Mouse (Mus musculus): ENCODE measurements around the gene Nt5c3b. TPM values are rescaled to one million over a fixed set of nuclear protein-coding genes. Genes with fewer than 3 reads are reported as not detected.

Gene Nt5c3b
- polyA plus RNA-seq, 1 experiment from 2014 or later = 105 TPM

- WGBS = 96% methylated on average over 10 of the region's 10 CpGs
- no peaks in the 10 kb centered on the region for H3K9me3 ChIP-seq (replicated peaks)
- peaks cover 54% of the 10 kb centered on the region for H3K36me3 ChIP-seq (ENCODE audit: poor library complexity, severe bottlenecking)
- H3K27ac ChIP-seq = no peak overlapping the region
- no peak overlapping the region for H3K4me2 ChIP-seq
- no peak for ATAC-seq
- H3K27me3 ChIP-seq = no peaks in the 10 kb centered on the region
- H3K4me3 ChIP-seq = no peak overlapping the region
- no peaks in the 10 kb centered on the region for H3K4me1 ChIP-seq
- H3K9ac ChIP-seq = no peak overlapping the region
These were observed 21.1 kb upstream of the Nt5c3b start for GRCm38 (mm10) chr11:100462699-100463098.

- no peaks in the 10 kb centered on the region for H3K4me1 ChIP-seq
- no peaks in the 10 kb centered on the region for H3K9me3 ChIP-seq (replicated peaks)
- no peak overlapping the region for H3K4me2 ChIP-seq
- H3K27ac ChIP-seq = no peak overlapping the region
- ATAC-seq = no peak
- no peak overlapping the region for H3K9ac ChIP-seq
- no peak overlapping the region for H3K4me3 ChIP-seq
- WGBS = 94% methylated on average over 5 of the region's 5 CpGs
- peaks cover 51% of the 10 kb centered on the region for H3K36me3 ChIP-seq (ENCODE audit: poor library complexity, severe bottlenecking)
- H3K27me3 ChIP-seq = no peaks in the 10 kb centered on the region
These were observed 16.1 kb upstream of the Nt5c3b start for GRCm38 (mm10) chr11:100457711-100458110.

- Histone ChIP-seq H3K36me3 (ENCODE audit: poor library complexity, severe bottlenecking) (peaks cover 46% of the 10 kb centered on the region), H3K9ac (no peak overlapping the region), H3K27ac (no peak overlapping the region), H3K9me3 (replicated peaks) (no peaks in the 10 kb centered on the region), H3K4me3 (no peak overlapping the region), H3K4me1 (no peaks in the 10 kb centered on the region), H3K4me2 (no peak overlapping the region), H3K27me3 (no peaks in the 10 kb centered on the region)
- 85% methylated on average over 4 of the region's 4 CpGs for WGBS
- no peak for ATAC-seq
These were observed 15.6 kb upstream of the Nt5c3b start for GRCm38 (mm10) chr11:100457247-100457646.

- H3K27me3 ChIP-seq = no peaks in the 10 kb centered on the region
- H3K27ac ChIP-seq = no peak overlapping the region
- H3K4me1 ChIP-seq = peaks cover 18% of the 10 kb centered on the region
- H3K4me3 ChIP-seq = no peak overlapping the region
- no peak overlapping the region for H3K4me2 ChIP-seq
- ATAC-seq = no peak
- peaks cover 6% of the 10 kb centered on the region; the same call in 1 of the 2 replicates for H3K36me3 ChIP-seq (ENCODE audit: poor library complexity, severe bottlenecking)
- WGBS = 78% methylated on average over 6 of the region's 6 CpGs
- no peaks in the 10 kb centered on the region for H3K9me3 ChIP-seq (replicated peaks)
- H3K9ac ChIP-seq = no peak overlapping the region
These were observed 1.0 kb upstream of the Nt5c3b start for GRCm38 (mm10) chr11:100442625-100443024.

GRCm38 (mm10) chr11:100440691-100441522 lies 701 bp downstream of the Nt5c3b start:
- no peak overlapping the region; the same call in 1 of the 2 replicates for H3K27ac ChIP-seq
- peaks cover 18% of the 10 kb centered on the region for H3K4me1 ChIP-seq
- H3K9me3 ChIP-seq (replicated peaks) = no peaks in the 10 kb centered on the region
- H3K27me3 ChIP-seq = no peaks in the 10 kb centered on the region
- peak; percentile 98 for ATAC-seq
- H3K9ac ChIP-seq = peak overlapping the region; percentile 92
- H3K4me2 ChIP-seq = peak overlapping the region; percentile 80
- H3K36me3 ChIP-seq (ENCODE audit: poor library complexity, severe bottlenecking) = peaks cover 24% of the 10 kb centered on the region
- WGBS = 1% methylated on average over 51 of the region's 52 CpGs
- peak overlapping the region; percentile 79 for H3K4me3 ChIP-seq

GRCm38 (mm10) chr11:100437901-100438300 lies 3.7 kb downstream of the Nt5c3b start:
- 83% methylated on average over 1 of the region's 1 CpGs for WGBS
- Histone ChIP-seq H3K4me2 (no peak overlapping the region), H3K9ac (no peak overlapping the region), H3K4me1 (peaks cover 18% of the 10 kb centered on the region), H3K27me3 (no peaks in the 10 kb centered on the region), H3K4me3 (no peak overlapping the region), H3K36me3 (ENCODE audit: poor library complexity, severe bottlenecking) (peaks cover 51% of the 10 kb centered on the region), H3K9me3 (replicated peaks) (no peaks in the 10 kb centered on the region), H3K27ac (no peak overlapping the region)
- ATAC-seq = no peak

GRCm38 (mm10) chr11:100435678-100436246 lies 5.8 kb downstream of the Nt5c3b start:
- Histone ChIP-seq H3K9me3 (replicated peaks) (no peaks in the 10 kb centered on the region), H3K9ac (no peak overlapping the region), H3K27ac (no peak overlapping the region), H3K27me3 (no peaks in the 10 kb centered on the region), H3K4me3 (no peak overlapping the region), H3K36me3 (ENCODE audit: poor library complexity, severe bottlenecking) (peaks cover 66% of the 10 kb centered on the region), H3K4me1 (peaks cover 11% of the 10 kb centered on the region), H3K4me2 (no peak overlapping the region)
- no peak for ATAC-seq
- WGBS = 67% methylated on average over 9 of the region's 9 CpGs

- Histone ChIP-seq H3K4me1 (peaks cover 7% of the 10 kb centered on the region; the same call in 1 of the 2 replicates), H3K36me3 (ENCODE audit: poor library complexity, severe bottlenecking) (peaks cover 71% of the 10 kb centered on the region), H3K4me2 (no peak overlapping the region), H3K27ac (no peak overlapping the region), H3K4me3 (no peak overlapping the region), H3K9me3 (replicated peaks) (no peaks in the 10 kb centered on the region), H3K27me3 (no peaks in the 10 kb centered on the region), H3K9ac (no peak overlapping the region)
- 99% methylated on average over 5 of the region's 5 CpGs for WGBS
- ATAC-seq = no peak
These were observed 9.6 kb downstream of the Nt5c3b start for GRCm38 (mm10) chr11:100432002-100432401.

- no peaks in the 10 kb centered on the region for H3K9me3 ChIP-seq (replicated peaks)
- no peak for ATAC-seq
- peaks cover 11% of the 10 kb centered on the region for H3K4me1 ChIP-seq
- WGBS = 88% methylated on average over 7 of the region's 7 CpGs
- H3K27me3 ChIP-seq = no peaks in the 10 kb centered on the region
- H3K9ac ChIP-seq = no peak overlapping the region
- H3K4me2 ChIP-seq = no peak overlapping the region
- no peak overlapping the region for H3K4me3 ChIP-seq
- peaks cover 52% of the 10 kb centered on the region for H3K36me3 ChIP-seq (ENCODE audit: poor library complexity, severe bottlenecking)
- no peak overlapping the region for H3K27ac ChIP-seq
These were observed 11.6 kb downstream of the Nt5c3b start for GRCm38 (mm10) chr11:100430052-100430451.

- Histone ChIP-seq H3K9me3 (replicated peaks) (no peaks in the 10 kb centered on the region), H3K4me3 (no peak overlapping the region), H3K36me3 (ENCODE audit: poor library complexity, severe bottlenecking) (peaks cover 41% of the 10 kb centered on the region), H3K9ac (no peak overlapping the region), H3K4me1 (peaks cover 11% of the 10 kb centered on the region), H3K4me2 (no peak overlapping the region), H3K27me3 (no peaks in the 10 kb centered on the region), H3K27ac (peak overlapping the region; percentile 67)
- WGBS = 60% methylated on average over 9 of the region's 9 CpGs
- ATAC-seq = no peak
These were observed 12.9 kb downstream of the Nt5c3b start for GRCm38 (mm10) chr11:100428612-100429199.

- no peak for ATAC-seq
- 93% methylated on average over 3 of the region's 3 CpGs for WGBS
- Histone ChIP-seq H3K9ac (no peak overlapping the region), H3K27ac (no peak overlapping the region), H3K4me2 (no peak overlapping the region), H3K4me1 (peaks cover 11% of the 10 kb centered on the region), H3K27me3 (no peaks in the 10 kb centered on the region), H3K4me3 (no peak overlapping the region), H3K36me3 (ENCODE audit: poor library complexity, severe bottlenecking) (peaks cover 25% of the 10 kb centered on the region), H3K9me3 (replicated peaks) (no peaks in the 10 kb centered on the region)
These were observed 14.8 kb downstream of the Nt5c3b start for GRCm38 (mm10) chr11:100426820-100427219.

GRCm38 (mm10) chr11:100425851-100426250 lies 15.8 kb downstream of the Nt5c3b start:
- Histone ChIP-seq H3K9ac (0 out of 2 replicates have a peak overlapping the region, but pooled peaks have one; percentile 1), H3K27me3 (no peaks in the 10 kb centered on the region), H3K4me1 (peaks cover 11% of the 10 kb centered on the region), H3K4me2 (no peak overlapping the region), H3K9me3 (replicated peaks) (no peaks in the 10 kb centered on the region), H3K36me3 (ENCODE audit: poor library complexity, severe bottlenecking) (peaks cover 19% of the 10 kb centered on the region), H3K27ac (no peak overlapping the region), H3K4me3 (no peak overlapping the region)
- ATAC-seq = no peak
- 39% methylated on average over 7 of the region's 7 CpGs for WGBS

Data from forebrain, embryonic 13.5 days (tissue).